Mouse (Mus musculus) bone marrow macrophage, adult 2 months (primary cell): ENCODE data around the gene Pcp4.

ENCODE experiments used
- CTCF ChIP-seq: IDR thresholded peaks from 2 replicates; pipeline ENCODE4 v1.5.1; 2012; ENCODE audit warnings: low read depth, mild to moderate bottlenecking, low read length, moderate library complexity
- POLR2A ChIP-seq: IDR thresholded peaks from 2 replicates; pipeline ENCODE4 v1.6.1; 2012; ENCODE audit warnings: mild to moderate bottlenecking, low read depth, low read length, borderline replicate concordance

GRCm38 (mm10) chr16:96536426-96536825 is 69.0 kb downstream of the Pcp4 start:
- TF ChIP-seq CTCF (no peak), POLR2A (no peak)
